Mouse (Mus musculus) heart, adult 2 months (tissue): ENCODE results near the gene Cdh22.

Experiments used
- CTCF ChIP-seq: fragments of 200-600 bp; IDR thresholded peaks from 2 replicates; pipeline ENCODE4 v1.8.1; 2022; ENCODE audit warnings: antibody characterized with exemption, mild to moderate bottlenecking, moderate library complexity
- EP300 ChIP-seq: fragments of 200-500 bp; IDR thresholded peaks from 2 replicates; pipeline ENCODE4 v1.6.1; 2011; ENCODE audit warnings: low read depth, low read length, control low read depth; ENCODE audit not compliant: insufficient read depth
- POLR2A ChIP-seq: fragments of 200-500 bp; IDR thresholded peaks from 2 replicates; pipeline ENCODE4 v1.6.1; 2011; ENCODE audit warnings: mild to moderate bottlenecking, low read depth, low read length, control low read depth; ENCODE audit not compliant: insufficient read depth

- no peak for TF ChIP-seq POLR2A
- no peak for TF ChIP-seq EP300
- TF ChIP-seq CTCF, result no peak
Observed at GRCm38 (mm10) chr2:165240371-165240770, 5.7 kb upstream of the Cdh22 start.
